Mouse (Mus musculus): ENCODE data around the gene S1pr5. TPM values are rescaled to one million over a fixed set of nuclear protein-coding genes. Genes with fewer than 3 reads are reported as not detected.
"Not testable (repeated sequence)": the region's sequence is repeated elsewhere in the genome, so short reads cannot be mapped to it uniquely, and the experiment has no call there.

Gene S1pr5
- polyA plus RNA-seq, 1 experiment from 2014 or later = 0.11 TPM

DNA sequence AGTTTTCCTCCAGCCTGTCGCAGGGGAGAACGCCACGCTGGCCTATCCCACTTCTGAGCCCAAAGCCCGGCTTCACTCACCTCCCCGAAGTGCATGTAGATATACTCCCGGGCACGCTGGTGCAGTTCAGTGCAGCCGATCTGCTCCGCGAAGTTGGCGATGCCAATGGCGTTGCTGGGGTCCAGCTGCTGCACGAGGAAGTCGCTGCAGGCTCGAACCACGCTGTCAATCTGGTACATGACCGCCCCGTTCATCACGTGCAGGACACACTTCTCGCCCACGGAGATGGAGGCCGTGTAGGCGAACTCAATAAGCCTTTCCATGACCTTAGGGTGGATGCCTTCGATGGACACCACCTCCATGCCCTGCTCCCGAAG, 11.3 kb downstream of the S1pr5 start:
- Histone ChIP-seq H3K27me3 (no peaks in the 10 kb centered on the region), H3K36me3 (peaks cover 38% of the 10 kb centered on the region), H3K4me1 (replicated peaks) (peaks cover 22% of the 10 kb centered on the region), H3K27ac (peak overlapping the region; percentile 98), H3K4me2 (peak overlapping the region; percentile 83), H3K4me3 (peak overlapping the region; percentile 97), H3K9me3 (replicated peaks) (no peaks in the 10 kb centered on the region), H3K9ac (peak overlapping the region; percentile 100)
- ATAC-seq (replicated peaks; ENCODE audit: insufficient number of reproducible peaks, insufficient read depth, low FRiP score, low read depth) = no peak
- 79% methylated on average over 25 of the region's 25 CpGs for WGBS

DNA sequence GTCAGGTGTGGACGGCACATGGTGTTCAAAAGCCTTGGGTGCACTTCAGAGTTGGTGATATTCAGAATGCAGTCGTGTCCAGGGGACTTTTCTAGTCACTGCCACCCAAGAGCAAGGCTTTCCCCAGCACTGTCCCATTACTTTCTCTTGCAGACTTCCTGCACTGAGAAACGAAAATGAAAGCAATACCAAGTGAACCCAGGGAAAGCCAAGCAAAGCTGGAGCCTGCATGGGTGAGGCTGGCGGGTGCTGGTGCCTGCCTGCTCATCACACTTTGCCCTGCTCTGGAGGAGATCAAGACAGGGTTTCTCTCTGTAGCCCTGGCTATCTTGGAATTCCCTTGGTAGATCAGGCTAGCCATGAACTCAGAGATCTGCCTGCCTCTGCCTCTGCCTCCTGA, 12.9 kb downstream of the S1pr5 start:
- no peak for ATAC-seq (replicated peaks; ENCODE audit: insufficient number of reproducible peaks, insufficient read depth, low FRiP score, low read depth)
- peaks cover 54% of the 10 kb centered on the region for H3K36me3 ChIP-seq
- WGBS = 74% methylated on average over 4 of the region's 4 CpGs

DNA sequence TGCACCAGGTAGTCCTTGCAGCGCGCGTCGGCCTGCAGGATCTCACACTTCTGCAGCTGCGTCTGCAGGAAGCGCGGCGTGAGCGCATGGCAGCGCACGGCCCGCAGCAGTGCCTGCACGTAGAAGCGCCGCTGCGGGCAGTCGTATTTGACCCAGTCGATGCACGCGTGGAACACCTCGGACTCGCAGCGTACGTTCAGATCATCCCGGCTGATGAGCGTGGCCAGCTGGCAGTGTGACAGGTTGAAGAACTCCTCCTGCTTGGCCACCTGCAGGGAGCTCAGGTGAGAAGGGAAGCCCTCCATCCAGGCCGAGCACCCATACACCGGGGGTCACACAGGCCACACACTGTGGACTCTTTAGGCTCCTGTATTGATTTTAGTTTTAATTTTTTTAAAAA, 14.4 kb downstream of the S1pr5 start:
- no peak for ATAC-seq (replicated peaks; ENCODE audit: insufficient number of reproducible peaks, insufficient read depth, low FRiP score, low read depth)

More for the DNA sequence above, 12.9 kb downstream of the S1pr5 start:
- Histone ChIP-seq H3K4me3 (no peak overlapping the region), H3K4me1 (replicated peaks) (peaks cover 21% of the 10 kb centered on the region), H3K27ac (no peak overlapping the region), H3K4me2 (no peak overlapping the region), H3K9ac (no peak overlapping the region), H3K27me3 (no peaks in the 10 kb centered on the region), H3K9me3 (replicated peaks) (no peaks in the 10 kb centered on the region)

DNA sequence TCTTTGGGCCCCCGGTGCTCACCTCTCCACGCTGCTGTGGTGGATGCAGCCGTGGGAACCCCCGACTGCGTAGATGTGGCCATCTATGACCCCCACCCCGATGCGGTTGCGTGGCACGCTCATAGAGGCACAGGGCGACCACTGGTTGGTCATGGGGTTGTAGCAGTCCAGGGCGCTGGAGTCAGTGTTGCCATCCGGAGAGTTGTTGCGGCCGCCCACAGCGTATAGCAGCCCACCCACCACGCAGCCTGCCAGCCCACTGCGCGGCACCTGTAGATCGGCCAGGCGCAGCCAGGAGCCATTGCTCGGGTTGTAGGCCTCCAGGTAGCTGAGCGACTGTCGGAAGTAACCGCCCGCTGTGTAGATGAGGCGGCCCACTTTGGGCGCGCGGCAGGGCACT, 14.9 kb downstream of the S1pr5 start:
- H3K4me2 ChIP-seq = no peak overlapping the region
- no peak overlapping the region for H3K4me3 ChIP-seq
- H3K9ac ChIP-seq = no peak overlapping the region
- H3K36me3 ChIP-seq = peaks cover 68% of the 10 kb centered on the region
- no peak overlapping the region for H3K27ac ChIP-seq
- 93% methylated on average over 29 of the region's 29 CpGs for WGBS
- peaks cover 19% of the 10 kb centered on the region for H3K4me1 ChIP-seq (replicated peaks)
- no peaks in the 10 kb centered on the region for H3K9me3 ChIP-seq (replicated peaks)
- ATAC-seq (replicated peaks; ENCODE audit: insufficient number of reproducible peaks, insufficient read depth, low FRiP score, low read depth) = no peak
- no peaks in the 10 kb centered on the region for H3K27me3 ChIP-seq

More for the DNA sequence above, 14.4 kb downstream of the S1pr5 start:
- H3K4me3 ChIP-seq = no peak overlapping the region
- WGBS = 85% methylated on average over 28 of the region's 28 CpGs
- H3K27ac ChIP-seq = no peak overlapping the region
- peaks cover 68% of the 10 kb centered on the region for H3K36me3 ChIP-seq
- no peak overlapping the region for H3K4me2 ChIP-seq
- H3K27me3 ChIP-seq = no peaks in the 10 kb centered on the region
- H3K4me1 ChIP-seq (replicated peaks) = peaks cover 19% of the 10 kb centered on the region
- no peaks in the 10 kb centered on the region for H3K9me3 ChIP-seq (replicated peaks)
- no peak overlapping the region for H3K9ac ChIP-seq

DNA sequence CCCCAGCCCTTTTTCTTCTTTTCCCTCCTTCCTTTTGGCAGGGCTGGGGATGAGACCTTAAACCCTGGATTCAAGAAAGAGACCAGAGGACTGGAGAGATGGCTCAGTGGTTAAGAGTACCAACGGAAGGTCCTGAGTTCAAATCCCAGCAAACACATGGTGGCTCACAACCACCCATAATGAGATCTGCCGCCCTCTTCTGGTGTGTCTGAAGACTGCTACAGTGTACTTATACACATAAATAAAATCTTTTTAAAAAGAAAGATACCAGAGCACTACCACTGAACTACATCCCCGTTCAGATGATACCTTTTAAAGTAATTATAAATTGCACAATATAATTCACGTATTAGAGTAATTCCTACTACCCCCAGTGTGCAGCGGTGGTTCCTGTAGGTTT, 15.4 kb downstream of the S1pr5 start:
- Histone ChIP-seq H3K9me3 (replicated peaks) (no peaks in the 10 kb centered on the region), H3K27me3 (no peaks in the 10 kb centered on the region), H3K4me2 (no peak overlapping the region), H3K36me3 (peaks cover 68% of the 10 kb centered on the region), H3K4me3 (no peak overlapping the region), H3K9ac (no peak overlapping the region), H3K27ac (no peak overlapping the region), H3K4me1 (replicated peaks) (peaks cover 20% of the 10 kb centered on the region)
- WGBS = 85% methylated on average over 5 of the region's 5 CpGs
- no peak for ATAC-seq (replicated peaks; ENCODE audit: insufficient number of reproducible peaks, insufficient read depth, low FRiP score, low read depth)

DNA sequence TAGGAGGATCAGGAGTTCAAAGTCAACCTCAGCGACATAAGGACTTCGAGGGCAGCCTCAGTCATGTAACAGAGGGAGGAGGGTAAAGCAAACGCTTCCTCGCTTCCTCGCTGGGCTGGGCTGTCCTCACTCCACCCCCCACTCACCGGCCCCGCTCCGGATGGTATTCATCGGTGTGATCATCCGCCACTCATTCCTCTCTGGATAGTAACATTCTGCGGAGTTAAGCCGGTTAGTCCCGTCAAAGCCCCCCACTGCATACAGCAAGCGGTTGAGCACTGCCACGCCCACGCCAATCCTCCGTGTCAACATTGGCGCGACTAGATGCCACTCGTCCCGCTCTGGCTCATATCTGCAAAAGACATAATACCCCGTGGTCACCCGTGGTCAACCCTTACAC, 16.7 kb downstream of the S1pr5 start:
- Histone ChIP-seq H3K9me3 (replicated peaks) (no peaks in the 10 kb centered on the region), H3K4me2 (no peak overlapping the region), H3K9ac (no peak overlapping the region), H3K4me1 (replicated peaks) (peaks cover 20% of the 10 kb centered on the region), H3K27me3 (no peaks in the 10 kb centered on the region), H3K27ac (no peak overlapping the region), H3K4me3 (no peak overlapping the region), H3K36me3 (peaks cover 68% of the 10 kb centered on the region)
- 50% methylated on average over 23 of the region's 23 CpGs for WGBS
- ATAC-seq (replicated peaks; ENCODE audit: insufficient number of reproducible peaks, insufficient read depth, low FRiP score, low read depth) = no peak

DNA sequence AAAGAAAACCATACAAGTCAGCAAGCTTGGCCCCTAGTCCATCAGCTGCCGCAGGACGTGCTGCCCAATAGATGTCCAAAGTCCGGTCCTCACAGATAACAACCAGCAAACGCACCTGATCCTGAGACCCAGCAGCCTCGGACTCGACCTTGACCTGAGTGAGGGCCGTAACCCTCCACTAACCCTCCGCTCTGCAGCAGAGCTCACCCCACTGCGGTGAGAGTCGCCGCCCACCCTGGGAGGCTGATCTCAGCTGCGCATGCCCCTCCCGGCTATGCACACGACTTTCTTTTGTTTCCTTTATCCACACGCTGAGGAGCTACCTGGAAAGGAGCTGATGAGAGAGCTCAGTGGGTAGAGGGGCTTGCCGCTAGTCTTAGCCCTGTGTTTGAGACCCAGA, 20.9 kb downstream of the S1pr5 start:
- WGBS = 8% methylated on average over 16 of the region's 16 CpGs

DNA sequence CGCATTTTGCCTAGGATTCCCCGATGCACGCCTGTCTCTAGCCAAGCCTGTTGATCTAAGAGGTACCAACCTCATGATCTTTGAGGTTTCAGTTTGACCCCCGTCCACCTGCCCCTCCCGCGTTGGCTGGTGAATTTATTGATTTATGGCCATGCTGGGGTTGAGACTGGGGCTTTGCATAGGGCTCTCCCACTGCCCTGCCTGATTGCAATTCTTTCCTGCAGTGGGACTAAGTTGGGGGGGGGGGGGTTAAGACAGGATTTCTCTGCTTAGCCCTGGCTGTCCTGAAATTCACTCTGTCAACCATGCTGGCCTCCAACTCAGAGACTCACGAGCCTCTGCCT, 22.9 kb downstream of the S1pr5 start:
- Histone ChIP-seq H3K27me3 (no peaks in the 10 kb centered on the region), H3K4me2 (peak overlapping the region; percentile 70), H3K4me1 (replicated peaks) (peaks cover 35% of the 10 kb centered on the region), H3K9ac (peak overlapping the region; percentile 42), H3K9me3 (replicated peaks) (no peaks in the 10 kb centered on the region), H3K27ac (peak overlapping the region; percentile 77), H3K36me3 (peaks cover 14% of the 10 kb centered on the region), H3K4me3 (peak overlapping the region; percentile 50)
- WGBS = 12% methylated on average over 7 of the region's 7 CpGs
- ATAC-seq (replicated peaks; ENCODE audit: insufficient number of reproducible peaks, insufficient read depth, low FRiP score, low read depth) = no peak

More for the DNA sequence above, 20.9 kb downstream of the S1pr5 start:
- H3K4me2 ChIP-seq = peak overlapping the region; percentile 73
- peak overlapping the region; percentile 46 for H3K4me3 ChIP-seq
- peaks cover 32% of the 10 kb centered on the region for H3K36me3 ChIP-seq
- no peaks in the 10 kb centered on the region for H3K9me3 ChIP-seq (replicated peaks)
- H3K4me1 ChIP-seq (replicated peaks) = peaks cover 24% of the 10 kb centered on the region
- peak overlapping the region; percentile 56 for H3K9ac ChIP-seq
- H3K27ac ChIP-seq = peak overlapping the region; percentile 31; the same call in 1 of the 2 replicates
- ATAC-seq (replicated peaks; ENCODE audit: insufficient number of reproducible peaks, insufficient read depth, low FRiP score, low read depth) = peak; percentile 51
- H3K27me3 ChIP-seq = no peaks in the 10 kb centered on the region

DNA sequence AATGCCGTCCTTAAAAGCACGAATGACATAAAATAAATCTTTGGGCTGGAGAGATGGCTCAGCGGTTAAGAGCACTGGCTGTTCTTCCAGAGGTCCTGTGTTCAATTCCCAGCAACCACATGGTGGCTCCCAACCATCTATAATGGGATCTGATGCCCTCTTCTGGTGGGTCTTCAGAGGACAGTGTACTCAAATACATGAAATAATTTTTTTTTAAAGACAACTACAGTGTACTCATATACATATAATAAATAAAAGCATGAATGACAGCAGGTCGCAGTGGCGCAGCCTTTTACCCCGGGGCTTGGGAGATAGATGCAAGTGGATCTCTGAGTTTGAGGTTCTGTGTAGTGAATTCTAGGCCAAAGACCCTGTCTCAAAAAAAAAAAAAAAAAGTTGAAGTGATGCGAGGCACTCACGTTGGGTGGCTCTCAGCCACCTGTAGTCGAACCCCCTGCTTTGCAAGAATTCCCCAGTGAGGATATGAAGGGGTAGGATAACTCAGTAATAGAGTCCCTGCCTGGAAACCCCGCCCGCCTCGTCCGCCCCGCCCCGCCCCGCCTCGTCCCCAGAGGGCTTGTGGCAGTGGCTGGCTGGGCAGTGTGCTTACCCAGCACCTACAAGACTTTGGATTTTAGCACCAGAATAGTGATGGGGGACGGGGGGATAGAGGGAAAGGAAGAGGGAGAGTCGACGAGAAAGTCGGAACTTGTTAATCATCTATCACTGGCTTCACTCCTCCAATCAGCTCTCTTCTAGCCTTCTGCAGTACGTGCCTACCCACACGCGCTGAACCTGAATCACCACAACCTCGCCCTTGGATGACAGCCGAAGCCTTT, 23.4 kb downstream of the S1pr5 start:
- Histone ChIP-seq H3K4me3 (peak overlapping the region; percentile 50), H3K9me3 (replicated peaks) (no peaks in the 10 kb centered on the region), H3K36me3 (peaks cover 8% of the 10 kb centered on the region), H3K4me2 (peak overlapping the region; percentile 70), H3K4me1 (replicated peaks) (peaks cover 35% of the 10 kb centered on the region), H3K27me3 (no peaks in the 10 kb centered on the region), H3K9ac (peak overlapping the region; percentile 42), H3K27ac (peak overlapping the region; percentile 77)
- ATAC-seq (replicated peaks; ENCODE audit: insufficient number of reproducible peaks, insufficient read depth, low FRiP score, low read depth) = 0 out of 2 replicates have a peak, but pooled peaks have one; percentile 49
- 21% methylated on average over 26 of the region's 26 CpGs for WGBS

DNA sequence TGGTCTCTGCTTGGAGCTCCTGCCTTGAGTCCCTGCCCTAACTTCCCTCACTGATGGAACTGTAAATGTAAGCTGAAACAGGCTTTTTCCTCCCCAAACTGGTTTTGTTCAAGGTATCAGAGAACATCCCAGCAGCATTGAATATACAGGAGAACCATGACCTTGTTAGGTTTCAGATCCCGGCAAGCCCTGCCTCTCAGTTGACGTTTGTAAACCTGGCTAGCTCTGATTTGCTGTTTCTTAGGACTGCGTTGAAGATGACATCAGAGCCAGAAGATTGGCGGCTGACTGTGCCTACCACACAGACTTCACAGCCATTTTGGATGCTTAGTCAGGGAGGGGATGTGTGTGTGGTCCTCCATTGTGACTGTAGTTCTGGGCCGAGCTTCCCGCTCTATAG, 24.3 kb downstream of the S1pr5 start:
- Histone ChIP-seq H3K4me3 (no peak overlapping the region), H3K27me3 (no peaks in the 10 kb centered on the region), H3K27ac (no peak overlapping the region), H3K36me3 (no peaks in the 10 kb centered on the region), H3K9ac (no peak overlapping the region), H3K4me1 (replicated peaks) (peaks cover 35% of the 10 kb centered on the region), H3K9me3 (replicated peaks) (no peaks in the 10 kb centered on the region), H3K4me2 (no peak overlapping the region)
- no peak for ATAC-seq (replicated peaks; ENCODE audit: insufficient number of reproducible peaks, insufficient read depth, low FRiP score, low read depth)
- WGBS = 88% methylated on average over 6 of the region's 6 CpGs

DNA sequence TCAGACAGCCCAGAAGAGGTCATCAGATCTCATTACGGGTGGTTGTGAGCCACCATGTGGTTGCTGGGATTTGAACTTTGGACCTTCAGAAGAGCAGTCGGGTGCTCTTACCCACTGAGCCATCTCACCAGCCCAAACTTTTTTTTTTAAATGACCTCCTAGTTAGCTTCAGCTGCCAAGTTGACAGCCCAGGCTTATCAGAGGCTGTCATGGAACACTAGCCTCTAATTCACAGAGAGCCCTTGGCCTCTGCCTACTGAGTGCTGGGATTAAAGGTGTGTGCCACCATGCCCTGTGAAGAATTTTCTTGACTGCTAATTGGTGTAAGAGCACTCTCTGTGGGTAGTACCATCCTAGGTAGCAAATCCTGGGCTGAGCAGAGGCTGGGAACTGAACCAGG, 24.8 kb downstream of the S1pr5 start:
- H3K9me3 ChIP-seq (replicated peaks); ATAC-seq (replicated peaks; ENCODE audit: insufficient number of reproducible peaks, insufficient read depth, low FRiP score, low read depth); H3K27ac ChIP-seq; H3K4me2 ChIP-seq; H3K36me3 ChIP-seq; H3K27me3 ChIP-seq; H3K9ac ChIP-seq; H3K4me3 ChIP-seq: not testable (repeated sequence)
- H3K4me1 ChIP-seq (replicated peaks) = peaks cover 35% of the 10 kb centered on the region
- 98% methylated on average over 2 of the region's 2 CpGs for WGBS

DNA sequence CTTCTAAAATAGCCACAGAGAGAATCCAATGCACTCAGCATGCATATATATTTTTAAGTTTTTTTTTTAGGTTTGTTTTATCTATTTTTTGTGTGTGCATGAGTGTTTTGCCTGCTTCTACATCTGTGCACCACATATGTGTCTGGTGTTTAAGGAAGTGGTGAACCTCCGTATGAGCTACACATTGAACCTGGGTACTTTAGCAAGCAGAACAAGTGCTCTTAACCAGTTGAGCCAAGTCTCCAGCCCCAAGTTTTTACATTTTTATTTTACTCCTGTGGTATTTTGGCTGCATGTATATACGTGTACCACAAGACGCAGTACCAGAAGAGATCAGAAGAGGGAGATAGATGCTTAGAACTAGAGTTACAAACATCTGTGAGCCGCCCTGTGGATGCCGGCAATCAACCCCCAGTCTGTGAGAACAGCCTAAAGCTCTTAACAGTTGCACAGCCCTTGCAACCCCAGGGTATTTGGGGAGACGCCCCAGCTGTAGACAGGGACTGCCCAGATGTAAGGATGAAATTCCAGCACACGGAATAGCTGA, 26.8 kb downstream of the S1pr5 start:
- peak overlapping the region; percentile 33; the same call in 1 of the 2 replicates for H3K4me3 ChIP-seq
- no peaks in the 10 kb centered on the region for H3K9me3 ChIP-seq (replicated peaks)
- H3K4me2 ChIP-seq = peak overlapping the region; percentile 53
- no peak for ATAC-seq (replicated peaks; ENCODE audit: insufficient number of reproducible peaks, insufficient read depth, low FRiP score, low read depth)
- peak overlapping the region; percentile 79 for H3K27ac ChIP-seq
- peaks cover 19% of the 10 kb centered on the region for H3K4me1 ChIP-seq (replicated peaks)
- H3K36me3 ChIP-seq = no peaks in the 10 kb centered on the region
- WGBS = 18% methylated on average over 7 of the region's 7 CpGs
- H3K27me3 ChIP-seq = no peaks in the 10 kb centered on the region
- no peak overlapping the region for H3K9ac ChIP-seq
